Mouse (Mus musculus) embryonic facial prominence, embryonic 11.5 days (tissue): ENCODE results near the gene 1700023F06Rik. TPM values are rescaled to one million over a fixed set of nuclear protein-coding genes. Genes with fewer than 3 reads are reported as not detected.

Source experiments
- ATAC-seq: fragments of 200-750 bp; cut with Nextera tagmentation; replicated peaks from 2 replicates; pipeline ENCODE4 v1.8.0; 2017; ENCODE audit warnings: low read depth; ENCODE audit not compliant: insufficient number of reproducible peaks, low FRiP score, low TSS enrichment
- DNase-seq: peaks from one replicate; pipeline ENCODE4 v3.0.0-alpha.2; 2015; ENCODE audit warnings: low spot score
- H3K27ac ChIP-seq: fragments of 300-500 bp; sonication (generic); replicated peaks from 2 replicates; pipeline ENCODE4 v1.5.1; 2014; ENCODE audit warnings: mild to moderate bottlenecking, low read depth, low read length, control low read depth
- H3K27me3 ChIP-seq: fragments of 300-500 bp; sonication (generic); 2 replicates; pipeline ENCODE4 v1.6.1; 2014; ENCODE audit warnings: mild to moderate bottlenecking, low read length, moderate library complexity, mixed read lengths; ENCODE audit not compliant: control insufficient read depth, insufficient read depth
- H3K36me3 ChIP-seq: fragments of 300-500 bp; sonication (generic); replicated peaks from 2 replicates; pipeline ENCODE4 v1.6.1; 2014; ENCODE audit warnings: low read depth, mild to moderate bottlenecking, low read length, moderate library complexity, mixed read lengths; ENCODE audit not compliant: control insufficient read depth, insufficient read depth
- H3K4me1 ChIP-seq: fragments of 300-500 bp; sonication (generic); 2 replicates; pipeline ENCODE4 v1.6.1; 2014; ENCODE audit warnings: low read length, mixed read lengths; ENCODE audit not compliant: control insufficient read depth, insufficient read depth
- H3K4me2 ChIP-seq: fragments of 300-500 bp; sonication (generic); 2 replicates; pipeline ENCODE4 v1.6.1; 2014; ENCODE audit warnings: low read depth, mild to moderate bottlenecking, control low read depth, low read length, moderate library complexity
- H3K4me3 ChIP-seq: fragments of 300-500 bp; sonication (generic); 2 replicates; pipeline ENCODE4 v1.5.1; 2014; ENCODE audit warnings: low read depth, low read length, control low read depth
- H3K9ac ChIP-seq: fragments of 300-500 bp; sonication (generic); replicated peaks from 2 replicates; pipeline ENCODE4 v1.6.1; 2014; ENCODE audit warnings: mild to moderate bottlenecking, control low read depth, low read length
- H3K9me3 ChIP-seq: fragments of 300-500 bp; sonication (generic); replicated peaks from 2 replicates; pipeline ENCODE4 v1.6.1; 2016; ENCODE audit warnings: mild to moderate bottlenecking, low read length, inconsistent platforms, mixed read lengths; ENCODE audit not compliant: control insufficient read depth
- WGBS: fragments of 180-500 bp; shearing (Covaris S2); extraction: QIAGEN DNeasy Blood & Tissue Kit; methylation state at CpG from one replicate; pipeline ENCODE4 v1.1.7; 2014; 5-methylcytosine and 5-hydroxymethylcytosine counted together
- polyA plus RNA-seq: library from polyadenylated mRNA; unstranded; fragments of >200 nt; fragmentation: Nextera tagmentation; extraction: Ambion mirVana; gene quantifications from 2 replicates; pipeline ENCODE4 v1.2.1, GENCODE M21; 2014

Gene 1700023F06Rik
- polyA plus RNA-seq, 1 experiment from 2014 or later = 0.25 TPM

- H3K9ac ChIP-seq = no peak overlapping the region
- H3K27ac ChIP-seq = no peak overlapping the region
- no peaks in the 10 kb centered on the region for H3K4me1 ChIP-seq
- no peaks in the 10 kb centered on the region; the same call in 1 of the 2 replicates for H3K27me3 ChIP-seq
- no peak for ATAC-seq
- 93% methylated on average over 6 of the region's 6 CpGs for WGBS
- H3K4me2 ChIP-seq = no peak overlapping the region
- H3K9me3 ChIP-seq = no peaks in the 10 kb centered on the region
- no peak overlapping the region for H3K4me3 ChIP-seq
- no peak for DNase-seq
- H3K36me3 ChIP-seq = no peaks in the 10 kb centered on the region
Measured at GRCm38 (mm10) chr11:103206203-103206602, 2.2 kb downstream of the 1700023F06Rik start.

DNA sequence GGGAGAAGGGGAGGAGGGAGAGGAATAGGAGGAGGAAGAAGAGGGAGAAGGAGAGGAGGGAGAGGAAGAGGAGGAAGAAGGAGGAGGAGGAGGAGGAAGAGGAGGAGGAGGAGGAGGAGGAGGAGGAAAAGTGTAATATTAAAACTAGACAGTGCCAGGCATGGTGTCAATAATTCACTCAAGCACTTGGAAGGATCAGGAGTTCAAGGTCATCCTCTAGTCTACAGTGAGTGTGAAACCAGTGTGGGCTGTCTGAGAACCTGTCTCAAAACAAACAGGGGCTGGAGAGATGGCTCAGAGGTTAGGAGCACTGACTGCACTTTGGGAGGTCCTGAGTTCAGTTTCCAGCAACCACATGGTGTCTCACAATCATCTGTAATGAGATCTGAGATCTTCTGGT is 6.0 kb downstream of the 1700023F06Rik start:
- Histone ChIP-seq H3K4me1 (0 out of 2 replicates have a peak, but pooled peaks cover 2% of the 10 kb centered on the region), H3K27ac (no peak overlapping the region), H3K27me3 (peaks cover 31% of the 10 kb centered on the region), H3K4me2 (no peak overlapping the region), H3K9ac (no peak overlapping the region), H3K9me3 (no peaks in the 10 kb centered on the region), H3K4me3 (no peak overlapping the region), H3K36me3 (no peaks in the 10 kb centered on the region)
- DNase-seq (no peak), ATAC-seq (no peak)

GRCm38 (mm10) chr11:103201664-103202063 is 6.7 kb downstream of the 1700023F06Rik start:
- no peaks in the 10 kb centered on the region for H3K9me3 ChIP-seq
- peaks cover 38% of the 10 kb centered on the region for H3K27me3 ChIP-seq
- no peaks in the 10 kb centered on the region for H3K36me3 ChIP-seq
- H3K4me3 ChIP-seq = no peak overlapping the region
- 0 out of 2 replicates have a peak, but pooled peaks cover 2% of the 10 kb centered on the region for H3K4me1 ChIP-seq
- ATAC-seq (no peak), DNase-seq (no peak)
- H3K27ac ChIP-seq = no peak overlapping the region
- H3K4me2 ChIP-seq = no peak overlapping the region
- H3K9ac ChIP-seq = no peak overlapping the region
- WGBS = 29% methylated on average over 6 of the region's 6 CpGs

GRCm38 (mm10) chr11:103198911-103199803 is 9.2 kb downstream of the 1700023F06Rik start:
- peak overlapping the region; percentile 32 for H3K4me3 ChIP-seq
- DNase-seq = peak; percentile 50
- H3K36me3 ChIP-seq = no peaks in the 10 kb centered on the region
- 0 out of 2 replicates have a peak, but pooled peaks cover 2% of the 10 kb centered on the region for H3K4me1 ChIP-seq
- H3K9ac ChIP-seq = peak overlapping the region; percentile 49
- peaks cover 52% of the 10 kb centered on the region for H3K27me3 ChIP-seq
- no peaks in the 10 kb centered on the region for H3K9me3 ChIP-seq
- H3K27ac ChIP-seq = no peak overlapping the region
- 1% methylated on average over 59 of the region's 59 CpGs for WGBS
- peak overlapping the region; percentile 56 for H3K4me2 ChIP-seq
- peak; percentile 44; the same call in 1 of the 2 replicates for ATAC-seq

GRCm38 (mm10) chr11:103198339-103198738 is 10.0 kb downstream of the 1700023F06Rik start:
- H3K36me3 ChIP-seq = no peaks in the 10 kb centered on the region
- H3K9me3 ChIP-seq = no peaks in the 10 kb centered on the region
- WGBS = 3% methylated on average over 15 of the region's 16 CpGs
- DNase-seq = no peak
- peak overlapping the region; percentile 32 for H3K4me3 ChIP-seq
- H3K27me3 ChIP-seq = peaks cover 60% of the 10 kb centered on the region
- H3K4me2 ChIP-seq = peak overlapping the region; percentile 56; the same call in 1 of the 2 replicates
- H3K9ac ChIP-seq = no peak overlapping the region
- no peak overlapping the region for H3K27ac ChIP-seq
- ATAC-seq = no peak
- H3K4me1 ChIP-seq = 0 out of 2 replicates have a peak, but pooled peaks cover 2% of the 10 kb centered on the region

DNA sequence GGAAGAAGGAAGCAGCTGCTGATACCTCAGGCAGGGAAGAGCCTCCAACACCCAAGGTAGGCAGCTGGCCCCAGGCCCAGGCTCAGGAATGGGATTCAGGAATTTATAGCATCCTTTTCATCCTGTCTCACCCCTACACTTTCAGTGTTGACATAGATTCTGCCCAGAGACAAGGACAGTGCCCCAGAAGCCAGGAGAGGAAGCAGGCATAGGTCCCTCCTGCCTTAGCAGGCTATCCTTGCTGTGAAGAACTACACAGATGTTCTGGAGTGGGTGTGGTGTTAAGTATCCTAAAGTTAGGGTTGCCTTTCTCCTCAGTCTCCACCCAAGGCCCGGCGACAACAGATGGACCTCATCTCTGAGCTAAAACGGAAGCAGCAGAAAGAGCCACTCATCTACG is 11.0 kb downstream of the 1700023F06Rik start:
- H3K9me3 ChIP-seq = no peaks in the 10 kb centered on the region
- no peak overlapping the region for H3K27ac ChIP-seq
- no peak for ATAC-seq
- no peak overlapping the region for H3K4me2 ChIP-seq
- H3K9ac ChIP-seq = no peak overlapping the region
- 76% methylated on average over 4 of the region's 4 CpGs for WGBS
- no peaks in the 10 kb centered on the region for H3K36me3 ChIP-seq
- H3K27me3 ChIP-seq = peaks cover 70% of the 10 kb centered on the region
- peaks cover 5% of the 10 kb centered on the region; the same call in 1 of the 2 replicates for H3K4me1 ChIP-seq
- no peak for DNase-seq
- no peak overlapping the region for H3K4me3 ChIP-seq

DNA sequence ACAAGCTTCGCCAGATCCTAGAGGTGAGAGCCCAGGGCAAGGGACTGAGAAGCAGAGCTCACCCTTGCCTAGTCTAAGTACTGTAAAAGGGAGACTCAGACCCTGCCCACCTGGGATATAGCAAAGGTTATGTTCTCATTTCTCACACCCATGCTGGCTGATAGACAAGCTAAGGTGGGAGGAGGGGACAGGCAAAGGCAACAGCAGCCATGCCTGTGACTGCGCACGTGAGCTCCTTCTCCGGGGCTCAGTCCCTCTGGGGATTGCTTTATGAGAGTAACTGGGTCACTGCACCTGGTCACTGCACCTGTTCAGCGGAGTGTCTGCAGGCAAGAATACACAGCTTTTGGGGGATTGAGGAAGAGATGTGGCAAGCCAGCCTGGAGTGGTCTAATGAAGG is 12.7 kb downstream of the 1700023F06Rik start:
- no peaks in the 10 kb centered on the region for H3K9me3 ChIP-seq
- H3K4me3 ChIP-seq = no peak overlapping the region
- H3K36me3 ChIP-seq = no peaks in the 10 kb centered on the region
- no peak for ATAC-seq
- H3K4me1 ChIP-seq = peaks cover 5% of the 10 kb centered on the region; the same call in 1 of the 2 replicates
- WGBS = 82% methylated on average over 5 of the region's 5 CpGs
- H3K27ac ChIP-seq = no peak overlapping the region
- no peak for DNase-seq
- H3K9ac ChIP-seq = no peak overlapping the region
- H3K27me3 ChIP-seq = peaks cover 75% of the 10 kb centered on the region
- no peak overlapping the region for H3K4me2 ChIP-seq

DNA sequence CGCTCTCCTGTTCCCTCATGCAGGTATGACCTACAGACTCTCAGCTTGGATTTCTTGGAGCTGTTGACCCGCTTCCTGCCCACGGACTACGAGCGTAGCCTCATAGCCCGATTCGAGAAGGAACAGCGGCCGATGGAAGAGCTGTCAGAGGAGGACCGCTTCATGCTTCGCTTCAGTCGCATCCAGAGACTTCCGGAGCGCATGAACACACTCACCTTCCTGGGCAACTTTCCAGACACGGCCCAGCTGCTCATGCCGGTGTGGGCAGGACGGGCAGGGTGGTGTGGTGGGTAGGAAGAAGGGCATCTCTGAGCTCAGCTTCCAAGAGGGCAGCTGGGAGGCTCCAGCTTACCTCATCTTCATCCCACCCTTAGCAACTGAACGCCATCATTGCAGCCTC is 13.1 kb downstream of the 1700023F06Rik start:
- ATAC-seq (no peak), DNase-seq (no peak)
- 86% methylated on average over 18 of the region's 18 CpGs for WGBS
- no peak overlapping the region for H3K4me3 ChIP-seq
- H3K9me3 ChIP-seq = no peaks in the 10 kb centered on the region
- no peak overlapping the region for H3K4me2 ChIP-seq
- H3K27me3 ChIP-seq = peaks cover 75% of the 10 kb centered on the region
- no peaks in the 10 kb centered on the region for H3K36me3 ChIP-seq
- no peak overlapping the region for H3K27ac ChIP-seq
- H3K9ac ChIP-seq = no peak overlapping the region
- peaks cover 5% of the 10 kb centered on the region; the same call in 1 of the 2 replicates for H3K4me1 ChIP-seq
